Mouse (Mus musculus) T-helper 2 cell (primary cell): Measurements from ENCODE around the gene Pigg.
"Not testable (repeated sequence)": the region's sequence is repeated elsewhere in the genome, so short reads cannot be mapped to it uniquely, and the experiment has no call there.

Experiments used
- in situ Hi-C: fragments of 300-600 bp; cut with MboI, MseI; formaldehyde crosslinking; loops from one replicate; pipeline ENCODE4 v1.15.1; 2025; ENCODE audit warnings: high pct_unique_total_duplicates

Gene Pigg

GRCm38 (mm10) chr5:108312224-108313064 is at the start of gene Pigg:
TSS of gene Pigg (plus strand) at chr5:108312609.
- in situ Hi-C loops = loop anchor here (5.0 kb wide), 1 partner anchor 45 kb away; the partner anchor contains the start of gene Dr1

DNA sequence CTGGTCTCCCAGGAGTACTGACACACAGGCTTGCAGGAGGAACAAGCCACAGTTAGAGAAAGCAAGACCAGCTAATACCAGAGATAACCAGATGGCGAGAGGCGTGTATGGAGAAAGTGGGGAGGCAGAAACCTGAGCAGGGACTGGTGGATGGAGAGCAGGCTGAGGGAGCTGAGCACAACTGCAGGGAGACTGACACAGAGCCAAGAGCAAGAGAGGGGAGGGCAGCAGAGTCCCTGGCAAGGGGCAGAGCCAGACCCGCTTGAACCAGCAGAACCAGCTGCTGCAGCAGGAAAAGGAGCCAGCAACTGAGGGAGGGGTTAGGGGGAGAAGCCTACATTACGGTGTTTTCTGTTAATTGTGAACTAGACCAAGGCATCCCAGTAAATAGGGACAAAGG is 49.7 kb upstream of the Pigg start:
- in situ Hi-C loops = no loop called here

DNA sequence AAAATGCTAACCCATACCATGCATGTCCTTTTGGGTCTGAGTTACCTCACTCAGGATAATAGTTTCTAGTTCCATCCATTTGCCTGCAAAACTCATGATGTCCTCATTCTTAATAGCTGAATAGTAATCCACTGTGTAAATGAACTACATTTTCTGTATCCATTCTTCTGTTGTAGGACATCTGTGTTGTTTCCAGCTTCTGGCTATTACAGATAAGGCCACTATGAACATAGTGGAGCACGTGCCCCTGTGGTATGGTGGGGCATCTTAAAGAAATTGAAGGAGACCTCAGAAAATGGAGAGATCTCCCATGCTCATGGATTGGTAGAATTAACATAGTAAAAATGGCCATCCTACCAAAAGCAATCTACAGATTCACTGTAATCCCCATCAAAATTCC is 48.6 kb upstream of the Pigg start:
- in situ Hi-C loops = not testable (repeated sequence)

DNA sequence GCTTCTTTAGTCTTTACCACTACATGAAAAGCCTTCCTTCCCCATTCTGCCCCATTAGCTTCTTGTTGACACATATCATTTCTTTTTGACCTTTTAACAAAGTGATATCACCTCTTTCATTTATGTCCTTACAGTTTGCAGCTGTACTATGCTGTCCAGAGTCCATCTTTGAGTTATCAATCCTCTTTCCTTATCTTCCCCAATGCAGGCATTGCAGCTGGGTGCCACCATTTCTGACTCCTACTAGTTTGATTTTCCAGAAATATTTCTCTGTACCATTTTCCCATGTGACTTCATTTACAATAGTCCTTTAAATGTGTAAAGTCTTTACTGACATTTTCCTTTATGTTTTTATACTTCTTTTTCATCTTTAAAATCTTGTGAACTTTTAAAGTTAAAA is 45.4 kb upstream of the Pigg start:
- in situ Hi-C loops = loop anchor here (5.0 kb wide), 1 partner anchor 45 kb away; the partner anchor contains the start of gene Pigg

DNA sequence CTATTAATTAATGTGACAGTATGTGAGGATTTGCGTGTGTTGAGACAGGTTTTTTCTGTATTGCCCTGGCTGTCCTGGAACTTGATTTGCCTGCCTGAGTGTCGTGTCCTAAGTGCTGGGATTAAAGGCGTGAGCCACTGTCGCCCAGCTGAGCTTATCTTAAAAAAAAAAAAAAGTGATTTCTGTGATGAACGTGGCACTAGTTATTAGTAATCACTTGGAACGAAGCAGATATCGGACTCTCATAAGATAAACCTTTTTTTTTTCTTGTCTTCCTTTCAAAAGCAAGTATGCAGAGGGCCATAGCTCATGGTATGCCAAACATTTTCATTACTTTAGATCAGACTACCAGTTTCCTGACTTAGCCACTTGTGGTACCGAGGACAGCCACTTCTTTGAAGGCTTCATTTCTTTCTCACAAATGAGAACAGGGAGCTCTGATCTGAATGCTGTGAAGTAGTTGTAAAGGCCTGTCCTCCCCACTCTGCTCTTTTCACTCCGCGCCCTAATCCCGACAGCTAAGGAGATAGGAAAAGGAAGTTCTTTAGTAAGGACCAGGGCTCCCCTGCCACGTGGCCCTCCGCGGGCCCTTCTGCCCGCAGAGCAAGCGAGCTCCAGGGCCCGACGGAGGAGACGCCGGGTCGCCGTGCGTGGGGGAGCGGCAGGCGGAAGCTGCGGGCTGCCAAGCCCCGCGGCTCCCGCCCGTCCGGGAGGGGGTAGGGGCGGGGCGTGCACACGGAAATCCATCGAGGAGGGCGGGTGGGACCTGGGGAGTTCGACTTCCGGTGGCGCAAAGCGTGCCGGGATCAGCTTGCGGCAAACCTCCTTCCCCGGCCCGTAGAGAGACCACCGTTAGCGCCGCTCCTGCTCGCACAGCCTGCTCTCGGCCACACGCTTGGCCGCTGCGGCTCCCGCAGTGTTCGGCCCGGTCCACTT is 44.0 kb upstream of the Pigg start, which contains the start of gene Dr1:
TSS of gene Dr1 (plus strand) at position 771 of the 936 bp plus-strand sequence.
- in situ Hi-C loops = loop anchor here (5.0 kb wide), 1 partner anchor 44 kb away; the partner anchor contains the start of gene Pigg

DNA sequence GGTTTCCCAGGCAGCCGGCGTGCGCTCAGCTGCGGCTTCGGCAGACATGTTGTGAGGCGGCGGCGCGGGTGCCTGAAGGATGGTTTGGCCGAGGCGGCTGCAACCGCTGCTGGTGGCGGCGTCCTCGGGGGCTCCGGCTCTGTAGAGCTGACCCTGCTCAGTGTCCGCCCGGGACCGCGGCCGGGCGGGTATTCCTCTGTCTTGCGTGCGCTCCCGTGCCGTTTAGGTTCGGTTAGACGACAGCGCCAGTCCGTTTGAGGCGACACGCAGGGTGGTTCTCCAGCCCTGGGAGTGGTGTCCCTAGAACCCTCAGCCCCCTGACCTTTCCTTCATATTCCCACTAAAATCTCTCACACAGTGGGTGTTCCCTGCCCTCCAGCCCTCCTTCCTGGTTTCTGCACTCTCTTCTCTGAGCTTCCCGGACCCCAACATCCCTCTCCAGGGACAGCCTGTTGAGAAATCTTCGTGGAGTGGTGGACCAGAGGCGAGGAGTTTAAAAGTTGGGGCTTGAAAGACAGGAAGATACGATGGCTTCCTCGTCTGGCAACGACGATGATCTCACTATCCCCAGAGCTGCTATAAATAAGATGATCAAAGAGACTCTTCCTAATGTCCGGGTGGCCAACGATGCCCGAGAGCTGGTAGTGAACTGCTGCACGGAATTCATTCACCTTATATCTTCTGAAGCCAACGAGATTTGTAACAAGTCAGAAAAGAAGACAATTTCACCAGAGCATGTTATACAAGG is 43.2 kb upstream of the Pigg start:
- in situ Hi-C loops = loop anchor here (5.0 kb wide), 1 partner anchor 43 kb away; the partner anchor contains the start of gene Pigg

DNA sequence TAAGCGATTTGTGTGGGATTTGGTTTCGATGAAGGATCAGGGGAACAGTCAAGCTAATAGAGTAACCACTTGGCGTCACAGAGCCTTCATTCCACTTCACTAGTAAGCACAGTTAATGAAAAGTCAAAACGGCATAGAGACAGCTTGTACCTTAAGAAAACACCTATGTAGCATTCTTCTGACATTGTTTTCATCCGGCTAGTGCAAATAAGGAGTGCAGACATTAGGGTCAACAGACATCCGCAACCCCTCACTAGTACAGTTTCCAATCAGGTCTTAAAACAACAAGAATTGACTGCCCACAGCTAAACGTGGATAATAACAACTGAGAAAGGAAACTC is 42.6 kb upstream of the Pigg start:
- in situ Hi-C loops = loop anchor here (5.0 kb wide), 1 partner anchor 43 kb away; the partner anchor contains the start of gene Pigg

GRCm38 (mm10) chr5:108270415-108270814 is 42.0 kb upstream of the Pigg start:
- in situ Hi-C loops = no loop called here

DNA sequence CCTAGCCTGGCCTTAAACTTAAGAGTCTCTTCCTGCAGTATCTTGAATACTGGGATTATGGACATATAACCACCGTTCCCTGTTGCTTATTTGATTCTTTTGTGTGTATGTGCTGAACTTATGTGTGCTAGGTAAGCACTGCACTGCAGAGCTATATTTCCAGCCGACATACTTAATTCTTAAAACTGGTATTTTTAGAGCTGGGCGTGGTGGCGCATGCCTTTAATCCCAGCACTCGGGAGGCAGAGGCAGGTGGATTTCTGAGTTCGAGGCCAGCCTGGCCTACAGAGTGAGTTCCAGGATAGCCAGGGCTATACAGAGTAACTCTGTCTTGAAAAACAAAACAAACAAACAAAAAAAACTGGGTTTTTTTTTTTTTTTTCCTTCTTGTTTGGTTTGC is 41.1 kb upstream of the Pigg start:
- in situ Hi-C loops = not testable (repeated sequence)

- in situ Hi-C loops = no loop called here
These were observed 25.5 kb upstream of the Pigg start for GRCm38 (mm10) chr5:108286957-108287356.

DNA sequence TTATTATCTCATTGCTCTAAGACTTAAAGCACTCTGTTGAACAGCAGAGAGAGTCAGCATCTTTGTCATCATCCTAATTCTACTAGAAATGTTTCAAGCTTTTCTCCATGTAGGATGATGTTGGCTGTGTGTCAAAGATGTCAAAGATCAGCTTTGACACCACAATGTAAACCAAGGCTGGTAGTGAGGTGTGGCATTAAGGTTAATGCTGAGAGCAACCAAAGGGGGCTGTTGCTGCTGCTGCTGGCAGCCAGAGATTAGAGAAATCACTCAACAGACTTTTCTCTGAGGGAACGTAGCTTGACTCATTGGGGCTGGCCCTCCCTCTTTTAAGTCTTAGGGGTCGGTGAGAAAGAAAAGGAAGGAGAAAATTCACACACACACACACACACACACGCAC is 10.8 kb upstream of the Pigg start:
- in situ Hi-C loops = no loop called here

DNA sequence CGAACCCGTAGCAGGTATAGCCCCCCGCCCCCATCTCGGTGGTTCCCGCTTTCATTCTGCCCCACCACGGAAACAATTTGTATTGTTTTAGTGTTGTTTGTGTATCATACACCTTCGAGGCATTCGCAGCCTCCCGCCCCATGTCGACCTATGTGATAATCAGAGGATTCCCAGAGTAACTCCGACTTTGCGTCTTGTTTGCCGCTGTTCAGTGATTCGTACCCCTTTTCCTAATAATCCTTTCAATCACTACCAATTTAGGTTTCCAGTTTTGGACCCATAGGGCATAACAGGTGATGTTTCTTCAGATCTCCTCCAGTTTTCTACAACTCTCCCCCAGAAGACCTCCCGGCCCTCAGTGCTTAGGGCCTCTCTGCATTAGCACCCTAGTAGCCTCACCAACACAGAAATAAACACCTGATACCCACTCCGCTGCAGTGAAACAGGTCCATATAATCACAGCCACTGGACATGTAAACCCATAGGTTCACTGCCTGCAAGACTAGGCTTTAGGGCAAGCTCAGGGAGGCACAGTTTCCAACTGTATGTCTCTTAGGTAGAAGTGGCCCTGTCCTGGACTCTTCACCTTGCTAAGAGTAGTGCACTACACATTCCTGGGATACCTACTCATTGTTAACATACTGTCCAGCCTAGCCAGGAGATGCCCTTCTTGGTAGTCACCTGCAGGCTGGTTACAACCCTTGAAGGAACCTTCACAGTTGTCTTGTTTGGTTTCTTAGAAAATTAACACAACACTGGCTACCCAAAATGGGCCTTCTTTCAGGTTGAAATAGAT is 854 bp downstream of the Pigg start:
- in situ Hi-C loops = loop anchor here (5.0 kb wide), 1 partner anchor 46 kb away; the partner anchor contains the start of gene Dr1

DNA sequence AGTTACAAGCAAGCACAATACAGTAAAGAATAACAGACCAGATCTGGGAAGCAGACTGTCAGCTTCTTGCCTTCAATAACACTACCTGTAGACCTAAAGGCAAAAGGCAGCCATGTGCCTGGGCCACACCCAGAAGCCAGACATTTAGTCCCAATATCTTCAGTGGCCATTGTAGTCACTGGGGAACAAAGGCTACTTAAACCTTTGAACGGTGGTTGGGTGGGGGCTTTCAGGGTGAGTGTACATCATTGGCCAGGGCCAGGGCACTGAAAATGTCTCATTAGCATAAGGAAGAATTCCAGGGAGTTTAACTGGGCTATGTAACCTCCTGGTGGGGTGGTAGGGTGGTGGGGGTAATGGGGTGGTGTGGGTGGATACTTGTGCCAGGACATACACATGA is 18.6 kb downstream of the Pigg start:
- in situ Hi-C loops = loop anchor here (25.0 kb wide), 2 partner anchors 906 to 1231 kb away; partner anchors contain the start of gene Crlf2

DNA sequence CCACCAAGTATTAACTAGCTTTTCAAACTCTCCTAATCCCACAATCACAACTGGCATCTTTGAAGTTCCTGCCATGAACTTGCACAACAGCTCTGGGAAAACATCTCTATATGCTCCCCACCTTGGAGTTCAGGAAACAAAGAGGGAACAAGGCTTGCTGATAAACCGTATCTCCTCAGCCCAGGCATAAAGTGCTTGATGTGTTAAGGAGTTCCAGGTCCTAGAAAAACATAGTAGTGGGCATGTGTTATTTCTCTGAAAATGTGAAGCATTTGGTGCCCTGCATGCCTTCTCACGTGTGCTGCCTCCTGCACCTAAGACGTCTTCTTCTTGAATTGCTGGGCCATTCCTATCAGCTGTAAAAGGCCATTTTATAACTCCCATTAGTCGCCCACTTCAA is 25.0 kb downstream of the Pigg start:
- in situ Hi-C loops = loop anchor here (25.0 kb wide), 2 partner anchors 900 to 1225 kb away; partner anchors contain the start of gene Crlf2

DNA sequence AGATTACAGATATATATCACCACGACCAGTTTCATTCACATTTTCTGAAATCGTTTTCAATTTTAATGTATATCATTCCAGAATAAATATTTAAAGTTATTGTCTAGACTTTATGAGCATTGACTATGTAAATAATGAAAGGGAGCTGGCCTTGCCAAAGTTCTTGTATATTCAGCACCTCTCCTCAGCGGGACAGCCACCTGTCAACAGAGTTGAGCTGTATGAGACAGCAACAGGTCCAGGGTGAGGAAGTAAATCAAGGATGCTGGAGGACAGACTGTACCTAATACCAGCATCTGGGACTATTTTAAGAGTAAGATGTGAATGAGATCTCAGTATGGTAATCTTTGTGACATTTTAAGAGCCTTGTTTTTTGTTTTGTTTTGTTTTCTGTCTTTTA is 25.6 kb downstream of the Pigg start:
- in situ Hi-C loops = loop anchor here (25.0 kb wide), 2 partner anchors 899 to 1224 kb away; partner anchors contain the start of gene Crlf2

- in situ Hi-C loops = loop anchor here (25.0 kb wide), 2 partner anchors 894 to 1219 kb away; partner anchors contain the start of gene Crlf2
These were observed 31.3 kb downstream of the Pigg start for GRCm38 (mm10) chr5:108343680-108344170.

- in situ Hi-C loops = loop anchor here (25.0 kb wide), 2 partner anchors 892 to 1217 kb away; partner anchors contain the start of gene Crlf2
These were observed 33.1 kb downstream of the Pigg start for GRCm38 (mm10) chr5:108345313-108346071.

- in situ Hi-C loops = loop anchor here (25.0 kb wide), 2 partner anchors 889 to 1214 kb away; partner anchors contain the start of gene Crlf2
These were observed 35.4 kb downstream of the Pigg start for GRCm38 (mm10) chr5:108347843-108348242.
